ENCODE assay signal across 9 mouse cellular contexts in the genomic region with DNA sequence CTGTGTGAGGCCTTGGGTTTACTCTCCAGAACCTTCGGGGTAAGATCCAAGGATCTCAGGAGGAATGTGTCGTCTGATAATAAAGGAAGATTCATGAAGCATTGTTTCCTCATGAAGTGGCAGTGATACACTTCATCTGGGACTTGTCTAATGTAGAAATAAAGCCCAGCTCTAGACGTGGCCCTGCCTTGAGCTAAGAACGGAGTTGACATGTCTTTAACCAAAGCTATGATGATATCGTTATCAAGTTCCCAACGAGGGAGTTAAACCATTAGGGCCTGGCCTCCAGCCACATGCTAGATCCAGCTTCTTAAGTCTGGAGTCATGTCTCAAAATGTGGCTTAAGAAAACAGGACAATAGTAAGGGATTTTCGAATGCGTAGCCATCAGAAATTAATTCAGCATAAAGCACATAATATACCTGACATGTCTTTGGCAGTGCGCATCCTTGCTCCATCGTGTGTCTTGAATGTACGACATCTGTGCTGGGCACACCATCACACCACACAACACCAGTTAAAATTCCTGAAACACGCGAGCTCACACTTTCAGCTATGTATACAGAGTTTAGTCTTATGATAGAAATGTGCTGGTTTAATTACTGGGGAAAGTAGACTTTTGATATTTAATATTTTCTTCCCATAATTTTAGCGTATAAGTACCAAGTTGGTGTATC.
"Had no signal": no experiment of that assay in that cellular context is flagged by ENCODE, and none has a peak within 500 bp of the region (broad histone marks: within the 10 kb centered on the region; RNA-seq: fewer than 3 reads in every experiment).

No protein-coding gene starts in this region.

- H3K4me3 ChIP-seq: limb, embryonic 13.5 days; liver, embryonic 15.5 days; midbrain, embryonic 12.5 days had no signal

- H3K36me3 ChIP-seq: midbrain, embryonic 12.5 days had no signal

- H3K27me3 ChIP-seq: limb, embryonic 13.5 days; liver, embryonic 15.5 days; midbrain, embryonic 12.5 days had no signal

- DNase-seq: kidney, adult 11 months; kidney, adult 9 months; kidney, postnatal 10 days; left cerebral cortex, postnatal 4 days; right cerebral cortex, postnatal 14 days; thymus, postnatal 36 days had no signal

- H3K27ac ChIP-seq: limb, embryonic 13.5 days; liver, embryonic 15.5 days; midbrain, embryonic 12.5 days had no signal

- H3K4me1 ChIP-seq: liver, embryonic 15.5 days; midbrain, embryonic 12.5 days had no signal

- H3K9ac ChIP-seq: limb, embryonic 13.5 days; liver, embryonic 15.5 days; midbrain, embryonic 12.5 days had no signal

- H3K9me3 ChIP-seq: limb, embryonic 13.5 days; liver, embryonic 15.5 days; midbrain, embryonic 12.5 days had no signal

- H3K4me2 ChIP-seq: limb, embryonic 13.5 days; liver, embryonic 15.5 days; midbrain, embryonic 12.5 days had no signal
